Mouse (Mus musculus): ENCODE measurements at regions not wholly inside any gene's neighbourhood (a gene's known extent, or its start where the extent isn't known, plus 50 kb on each side); places are given as distances from the start of the nearest gene placed in this dataset.

- DNase-seq (ENCODE audit: low read depth) = no peak
Observed at GRCm38 (mm10) chr1:142838663-142839062, 801.8 kb upstream of the B3galt2 start.

GRCm38 (mm10) chr1:142867024-142867700 is 773.3 kb upstream of the B3galt2 start:
- no peak for DNase-seq (ENCODE audit: low read depth)

GRCm38 (mm10) chr1:142891842-142892241 is 748.6 kb upstream of the B3galt2 start:
- DNase-seq (ENCODE audit: low read depth) = no peak

GRCm38 (mm10) chr1:142893156-142893555 is 747.3 kb upstream of the B3galt2 start:
- DNase-seq (ENCODE audit: low read depth) = no peak

GRCm38 (mm10) chr1:142894145-142894544 is 746.3 kb upstream of the B3galt2 start:
- DNase-seq (ENCODE audit: low read depth) = no peak

GRCm38 (mm10) chr1:142895081-142895480 is 745.4 kb upstream of the B3galt2 start:
- no peak for DNase-seq (ENCODE audit: low read depth)

GRCm38 (mm10) chr1:142909907-142910306 is 730.6 kb upstream of the B3galt2 start:
- DNase-seq (ENCODE audit: low read depth) = no peak

- DNase-seq (ENCODE audit: low read depth) = no peak
Observed at GRCm38 (mm10) chr1:142956686-142957085, 683.8 kb upstream of the B3galt2 start.

- DNase-seq (ENCODE audit: low read depth) = no peak
Observed at GRCm38 (mm10) chr1:142971475-142971874, 669.0 kb upstream of the B3galt2 start.

- no peak for DNase-seq (ENCODE audit: low read depth)
Observed at GRCm38 (mm10) chr1:142973387-142973786, 667.1 kb upstream of the B3galt2 start.

GRCm38 (mm10) chr1:142982994-142983393 is 657.5 kb upstream of the B3galt2 start:
- DNase-seq (ENCODE audit: low read depth) = no peak

- no peak for DNase-seq (ENCODE audit: low read depth)
Observed at GRCm38 (mm10) chr1:142983641-142984040, 656.8 kb upstream of the B3galt2 start.

- no peak for DNase-seq (ENCODE audit: low read depth)
Observed at GRCm38 (mm10) chr1:142985516-142985915, 654.9 kb upstream of the B3galt2 start.

GRCm38 (mm10) chr1:143000216-143000615 is 640.2 kb upstream of the B3galt2 start:
- no peak for DNase-seq (ENCODE audit: low read depth)

- no peak for DNase-seq (ENCODE audit: low read depth)
Observed at GRCm38 (mm10) chr1:143001112-143001511, 639.4 kb upstream of the B3galt2 start.

- DNase-seq (ENCODE audit: low read depth) = no peak
Observed at GRCm38 (mm10) chr1:143006045-143006444, 634.4 kb upstream of the B3galt2 start.

- DNase-seq (ENCODE audit: low read depth) = no peak
Observed at GRCm38 (mm10) chr1:143019982-143020381, 620.5 kb upstream of the B3galt2 start.

GRCm38 (mm10) chr1:143053161-143053560 is 587.3 kb upstream of the B3galt2 start:
- peak; percentile 61 for DNase-seq (ENCODE audit: low read depth)

- DNase-seq (ENCODE audit: low read depth) = no peak
Observed at GRCm38 (mm10) chr1:143053599-143053998, 586.9 kb upstream of the B3galt2 start.

GRCm38 (mm10) chr1:143054451-143055024 is 585.9 kb upstream of the B3galt2 start:
- DNase-seq (ENCODE audit: low read depth) = no peak

GRCm38 (mm10) chr1:143060698-143061576 is 579.5 kb upstream of the B3galt2 start:
- no peak for DNase-seq (ENCODE audit: low read depth)

GRCm38 (mm10) chr1:143065493-143065892 is 575.0 kb upstream of the B3galt2 start:
- no peak for DNase-seq (ENCODE audit: low read depth)
